Mouse (Mus musculus) hindbrain, embryonic 16.5 days (tissue): ENCODE measurements around the gene Ttc32. TPM values are rescaled to one million over a fixed set of nuclear protein-coding genes. Genes with fewer than 3 reads are reported as not detected.
"Not testable (repeated sequence)": the region's sequence is repeated elsewhere in the genome, so short reads cannot be mapped to it uniquely, and the experiment has no call there.

Experiments
- ATAC-seq: fragments of 200-750 bp; cut with Nextera tagmentation; 2 replicates; pipeline ENCODE4 v1.8.0; 2017; ENCODE audit warnings: moderate TSS enrichment, moderate library complexity
- H3K27ac ChIP-seq: fragments of 300-500 bp; sonication (generic); 2 replicates; pipeline ENCODE4 v1.5.1; 2014; ENCODE audit warnings: low read depth, mild to moderate bottlenecking, control low read depth, low read length, moderate library complexity
- H3K27me3 ChIP-seq: fragments of 300-500 bp; sonication (generic); replicated peaks from 2 replicates; pipeline ENCODE4 v1.6.1; 2014; ENCODE audit warnings: low read length; ENCODE audit not compliant: control insufficient read depth, insufficient read depth
- H3K36me3 ChIP-seq: fragments of 300-500 bp; sonication (generic); 2 replicates; pipeline ENCODE4 v1.6.1; 2014; ENCODE audit warnings: mild to moderate bottlenecking, low read length, moderate library complexity, mixed read lengths; ENCODE audit not compliant: control insufficient read depth, insufficient read depth
- H3K4me1 ChIP-seq: fragments of 300-500 bp; sonication (generic); 2 replicates; pipeline ENCODE4 v1.6.1; 2014; ENCODE audit warnings: low read depth, low read length; ENCODE audit not compliant: control insufficient read depth, insufficient read depth
- H3K4me2 ChIP-seq: fragments of 300-500 bp; sonication (generic); 2 replicates; pipeline ENCODE4 v1.6.1; 2014; ENCODE audit warnings: mild to moderate bottlenecking, low read length, control low read depth, moderate library complexity
- H3K4me3 ChIP-seq: fragments of 300-500 bp; sonication (generic); 2 replicates; pipeline ENCODE4 v1.5.1; 2014; ENCODE audit warnings: mild to moderate bottlenecking, low read length, control low read depth, moderate library complexity
- H3K9ac ChIP-seq: fragments of 300-500 bp; sonication (generic); 2 replicates; pipeline ENCODE4 v1.6.1; 2014; ENCODE audit warnings: low read depth, mild to moderate bottlenecking, control low read depth, low read length, moderate library complexity
- H3K9me3 ChIP-seq: fragments of 300-500 bp; sonication (generic); 2 replicates; pipeline ENCODE4 v1.6.1; 2014; ENCODE audit warnings: mild to moderate bottlenecking, low read length, moderate library complexity; ENCODE audit not compliant: control insufficient read depth
- WGBS: fragments of 180-500 bp; shearing (Covaris S2); extraction: QIAGEN DNeasy Blood & Tissue Kit; methylation state at CpG from one replicate; pipeline ENCODE4 v1.1.7; 2014; 5-methylcytosine and 5-hydroxymethylcytosine counted together
- polyA plus RNA-seq: library from polyadenylated mRNA; unstranded; fragments of >200 nt; fragmentation: Nextera tagmentation; extraction: Ambion mirVana; gene quantifications from 2 replicates; pipeline ENCODE4 v1.2.1, GENCODE M21; 2015

Ttc32 gene
- polyA plus RNA-seq, 1 experiment from 2014 or later = 7.3 TPM

GRCm38 (mm10) chr12:9020986-9021385, 8.8 kb upstream of the Ttc32 start:
- no peaks in the 10 kb centered on the region for H3K4me1 ChIP-seq
- WGBS = 77% methylated on average over 3 of the region's 3 CpGs
- H3K27me3 ChIP-seq = no peaks in the 10 kb centered on the region
- no peak for ATAC-seq
- no peaks in the 10 kb centered on the region for H3K9me3 ChIP-seq
- H3K36me3 ChIP-seq = peaks cover 6% of the 10 kb centered on the region
- no peak overlapping the region for H3K27ac ChIP-seq
- H3K4me2 ChIP-seq = no peak overlapping the region
- no peak overlapping the region for H3K4me3 ChIP-seq
- H3K9ac ChIP-seq = no peak overlapping the region

GRCm38 (mm10) chr12:9023031-9023430, 6.8 kb upstream of the Ttc32 start:
- no peaks in the 10 kb centered on the region for H3K9me3 ChIP-seq
- ATAC-seq = no peak
- no peaks in the 10 kb centered on the region for H3K27me3 ChIP-seq
- H3K4me2 ChIP-seq = no peak overlapping the region
- no peaks in the 10 kb centered on the region for H3K4me1 ChIP-seq
- peaks cover 12% of the 10 kb centered on the region for H3K36me3 ChIP-seq
- 66% methylated on average over 4 of the region's 4 CpGs for WGBS
- H3K27ac ChIP-seq = no peak overlapping the region
- H3K9ac ChIP-seq = no peak overlapping the region
- H3K4me3 ChIP-seq = no peak overlapping the region

GRCm38 (mm10) chr12:9024071-9024470, 5.7 kb upstream of the Ttc32 start:
- H3K27me3 ChIP-seq = no peaks in the 10 kb centered on the region
- H3K4me1 ChIP-seq = no peaks in the 10 kb centered on the region
- ATAC-seq = no peak
- no peak overlapping the region for H3K4me2 ChIP-seq
- H3K36me3 ChIP-seq = peaks cover 14% of the 10 kb centered on the region
- H3K9ac ChIP-seq = no peak overlapping the region
- WGBS = 94% methylated on average over 14 of the region's 14 CpGs
- no peak overlapping the region for H3K27ac ChIP-seq
- H3K4me3 ChIP-seq = no peak overlapping the region
- H3K9me3 ChIP-seq = no peaks in the 10 kb centered on the region

- ATAC-seq = no peak
- 90% methylated on average over 13 of the region's 13 CpGs for WGBS
- Histone ChIP-seq H3K9me3 (no peaks in the 10 kb centered on the region), H3K9ac (no peak overlapping the region), H3K4me1 (no peaks in the 10 kb centered on the region), H3K36me3 (peaks cover 14% of the 10 kb centered on the region), H3K4me3 (no peak overlapping the region), H3K27ac (no peak overlapping the region), H3K27me3 (no peaks in the 10 kb centered on the region), H3K4me2 (no peak overlapping the region)
These were observed 5.1 kb upstream of the Ttc32 start for GRCm38 (mm10) chr12:9024736-9025135.

GRCm38 (mm10) chr12:9026843-9027242, 3.0 kb upstream of the Ttc32 start:
- Histone ChIP-seq H3K4me1 (peaks cover 6% of the 10 kb centered on the region), H3K4me3 (no peak overlapping the region), H3K9me3 (no peaks in the 10 kb centered on the region), H3K27me3 (no peaks in the 10 kb centered on the region), H3K36me3 (peaks cover 14% of the 10 kb centered on the region), H3K9ac (no peak overlapping the region), H3K4me2 (no peak overlapping the region), H3K27ac (no peak overlapping the region)
- ATAC-seq = no peak

GRCm38 (mm10) chr12:9028816-9029215, 981 bp upstream of the Ttc32 start:
- 92% methylated on average over 7 of the region's 7 CpGs for WGBS
- not testable (repeated sequence) for H3K9me3 ChIP-seq, ATAC-seq, H3K9ac ChIP-seq, H3K27me3 ChIP-seq, H3K4me3 ChIP-seq, H3K4me1 ChIP-seq, H3K27ac ChIP-seq, H3K4me2 ChIP-seq
- peaks cover 14% of the 10 kb centered on the region for H3K36me3 ChIP-seq

GRCm38 (mm10) chr12:9029506-9029887, 300 bp upstream of the Ttc32 start:
- peak overlapping the region; percentile 99 for H3K27ac ChIP-seq
- H3K9me3 ChIP-seq = no peaks in the 10 kb centered on the region
- peaks cover 11% of the 10 kb centered on the region; the same call in 1 of the 2 replicates for H3K36me3 ChIP-seq
- peak overlapping the region; percentile 44 for H3K4me2 ChIP-seq
- 53% methylated on average over 4 of the region's 4 CpGs for WGBS
- H3K4me3 ChIP-seq = peak overlapping the region; percentile 79
- no peaks in the 10 kb centered on the region for H3K27me3 ChIP-seq
- no peak overlapping the region for H3K9ac ChIP-seq
- peak; percentile 54 for ATAC-seq
- H3K4me1 ChIP-seq = peaks cover 6% of the 10 kb centered on the region

GRCm38 (mm10) chr12:9031166-9031565, 1.4 kb downstream of the Ttc32 start:
- Histone ChIP-seq H3K4me1 (peaks cover 6% of the 10 kb centered on the region), H3K27me3 (no peaks in the 10 kb centered on the region), H3K4me3 (peak overlapping the region; percentile 79), H3K4me2 (peak overlapping the region; percentile 86), H3K9ac (peak overlapping the region; percentile 96), H3K36me3 (peaks cover 11% of the 10 kb centered on the region; the same call in 1 of the 2 replicates), H3K9me3 (no peaks in the 10 kb centered on the region), H3K27ac (no peak overlapping the region)
- 63% methylated on average over 8 of the region's 8 CpGs for WGBS
- ATAC-seq = no peak

- no peak for ATAC-seq
- 0 out of 2 replicates have a peak, but pooled peaks cover 4% of the 10 kb centered on the region for H3K36me3 ChIP-seq
- no peaks in the 10 kb centered on the region for H3K9me3 ChIP-seq
- no peak overlapping the region for H3K9ac ChIP-seq
- no peak overlapping the region for H3K4me2 ChIP-seq
- H3K4me3 ChIP-seq = no peak overlapping the region
- H3K27ac ChIP-seq = no peak overlapping the region
- H3K4me1 ChIP-seq = peaks cover 6% of the 10 kb centered on the region
- H3K27me3 ChIP-seq = no peaks in the 10 kb centered on the region
These were observed 3.3 kb downstream of the Ttc32 start for GRCm38 (mm10) chr12:9033140-9033539.

- Histone ChIP-seq H3K4me3 (no peak overlapping the region), H3K9ac (no peak overlapping the region), H3K27me3 (no peaks in the 10 kb centered on the region), H3K36me3 (no peaks in the 10 kb centered on the region), H3K27ac (no peak overlapping the region), H3K4me2 (no peak overlapping the region), H3K4me1 (no peaks in the 10 kb centered on the region), H3K9me3 (no peaks in the 10 kb centered on the region)
- no peak for ATAC-seq
- WGBS = 69% methylated on average over 9 of the region's 9 CpGs
These were observed 6.6 kb downstream of the Ttc32 start for GRCm38 (mm10) chr12:9036409-9036808.
